Mouse (Mus musculus) fat pad, adult 2 months (tissue): ENCODE results near the gene Rarb.

Experiments
- DNase-seq: peaks from one replicate; pipeline ENCODE4 v3.0.0-alpha.2; 2011; ENCODE audit warnings: low read depth, low spot score; ENCODE audit errors: extremely low read depth

The Rarb gene

DNA sequence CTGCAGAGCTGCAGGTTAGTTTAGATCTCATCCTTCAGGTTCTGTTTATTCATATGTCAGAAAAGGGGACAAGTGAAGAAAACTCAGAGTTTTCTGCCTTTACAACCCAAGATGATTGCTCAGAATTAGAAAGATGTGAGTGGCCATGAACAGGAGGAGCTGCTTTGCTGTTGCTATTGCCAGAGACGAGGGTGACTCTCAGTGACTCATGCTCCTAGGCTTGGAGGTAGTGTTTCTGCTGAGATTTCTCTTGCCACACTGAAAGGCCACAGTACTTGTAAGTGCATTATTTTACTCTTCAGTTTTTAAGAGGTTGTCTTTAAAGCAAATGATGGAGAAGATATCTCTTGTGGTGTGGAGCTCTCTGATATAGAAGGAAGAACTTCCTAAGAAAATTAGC is 277.3 kb downstream of the Rarb start:
- DNase-seq = no peak

DNA sequence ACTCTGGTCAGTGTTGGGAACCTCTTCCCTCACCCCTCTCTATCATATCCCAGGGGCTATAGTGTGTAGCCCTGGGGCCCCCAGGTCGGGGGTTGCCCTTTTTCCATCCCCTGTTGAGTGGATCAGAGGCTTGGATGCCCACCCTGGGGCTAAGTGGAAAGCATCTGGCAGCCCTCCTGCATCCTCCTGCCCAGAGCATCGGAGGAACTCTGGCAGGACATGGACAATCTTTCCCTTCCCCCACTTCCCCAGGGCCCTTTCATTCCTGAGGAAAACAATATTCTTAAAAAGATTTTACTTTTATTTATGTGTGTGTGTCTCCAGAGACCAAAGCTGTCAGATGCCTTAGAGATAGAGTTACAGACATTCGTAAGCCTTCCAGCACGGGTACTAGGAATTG is 281.5 kb downstream of the Rarb start:
- no peak for DNase-seq

DNA sequence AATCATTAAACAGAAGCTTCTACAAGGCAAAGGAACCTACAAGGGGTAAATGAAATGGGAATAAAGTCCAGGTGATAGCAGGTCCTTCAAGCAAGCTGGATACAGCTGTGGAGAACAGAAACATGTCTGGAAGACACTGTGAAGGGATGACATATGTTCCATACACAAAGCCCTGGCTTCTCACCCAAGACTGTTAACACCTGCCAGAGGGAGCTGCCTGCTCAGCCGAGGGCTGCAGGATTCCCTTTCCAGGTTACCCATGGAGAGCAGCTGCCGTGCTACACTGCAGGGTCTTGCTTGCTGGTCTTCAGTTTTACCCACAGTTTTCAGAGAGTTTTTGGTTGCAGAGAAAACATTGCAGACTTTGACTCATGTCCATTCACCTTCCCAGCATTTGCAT is 290.3 kb downstream of the Rarb start:
- DNase-seq = no peak

DNA sequence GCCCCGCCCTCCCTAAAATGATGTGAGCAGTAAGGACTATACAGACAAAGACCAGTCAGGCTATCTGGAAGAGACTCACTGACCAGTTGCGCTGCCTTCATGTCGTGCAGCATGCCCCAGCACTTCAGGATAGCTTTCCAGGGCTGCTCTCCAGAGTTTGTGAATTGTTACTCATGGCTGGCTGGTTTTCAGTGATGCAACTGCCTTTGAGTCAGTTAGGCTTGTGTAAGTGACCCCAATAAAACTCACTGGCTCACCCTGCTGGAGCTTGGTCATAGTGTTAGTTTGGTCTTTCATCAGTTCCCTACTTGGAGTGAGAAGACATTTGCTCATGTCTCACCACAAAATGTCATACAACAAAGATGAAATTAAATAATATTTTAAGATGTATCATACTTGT is 292.8 kb downstream of the Rarb start:
- peak; percentile 55 for DNase-seq

DNA sequence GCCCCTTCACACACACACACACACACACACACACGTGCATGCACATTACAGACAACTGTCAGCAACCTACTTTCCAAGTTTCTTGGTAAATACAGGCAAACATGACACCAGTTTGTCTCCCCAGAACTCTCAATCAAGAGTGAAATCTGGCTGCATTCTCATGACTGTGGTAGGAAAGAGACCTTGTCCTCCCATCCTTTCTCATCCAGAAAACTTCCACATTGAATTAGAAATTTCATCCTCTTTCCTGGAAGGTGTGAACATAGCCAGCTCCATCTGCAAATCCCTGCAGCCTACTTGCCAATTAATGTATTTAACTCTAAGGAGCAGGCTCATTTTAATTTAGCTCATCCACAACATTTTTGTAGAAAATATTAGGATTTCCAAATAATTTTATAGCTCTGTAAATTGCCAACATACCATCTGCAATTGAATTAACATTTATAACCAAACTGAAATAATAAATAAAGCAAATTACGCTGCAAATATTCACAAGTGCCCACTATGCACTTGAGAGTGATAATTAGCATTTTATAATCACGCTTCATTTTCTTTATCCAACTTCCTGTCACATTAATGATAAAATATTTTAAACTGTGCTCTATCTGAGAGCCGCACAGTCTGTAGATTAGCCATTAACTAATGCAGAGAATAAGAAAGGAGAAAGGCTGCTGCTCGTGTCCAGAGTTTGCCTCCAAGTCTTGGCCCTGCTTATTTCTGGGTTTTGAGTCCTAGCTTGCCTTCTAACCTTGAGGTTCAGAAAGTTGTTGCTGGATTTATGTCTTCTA is 293.6 kb downstream of the Rarb start:
- DNase-seq = no peak

DNA sequence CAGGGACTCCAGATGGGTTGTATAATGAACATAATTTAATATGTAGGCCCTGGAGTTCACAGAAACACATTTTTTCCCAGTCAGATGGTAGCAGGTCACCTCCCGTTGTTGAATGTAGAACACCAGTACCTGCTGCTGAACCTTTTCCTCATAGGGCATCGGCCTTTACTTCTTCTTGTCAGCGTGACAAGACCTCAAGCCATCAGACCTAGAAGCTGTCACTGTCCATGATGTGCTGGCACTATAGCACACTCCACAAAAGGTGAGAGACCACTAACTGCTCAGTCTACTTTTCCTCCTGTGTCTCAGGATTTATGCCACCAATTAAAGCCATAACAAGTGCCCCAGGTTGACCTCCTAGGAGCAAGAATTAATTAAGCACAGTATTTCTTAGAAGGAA is 296.1 kb downstream of the Rarb start:
- no peak for DNase-seq

DNA sequence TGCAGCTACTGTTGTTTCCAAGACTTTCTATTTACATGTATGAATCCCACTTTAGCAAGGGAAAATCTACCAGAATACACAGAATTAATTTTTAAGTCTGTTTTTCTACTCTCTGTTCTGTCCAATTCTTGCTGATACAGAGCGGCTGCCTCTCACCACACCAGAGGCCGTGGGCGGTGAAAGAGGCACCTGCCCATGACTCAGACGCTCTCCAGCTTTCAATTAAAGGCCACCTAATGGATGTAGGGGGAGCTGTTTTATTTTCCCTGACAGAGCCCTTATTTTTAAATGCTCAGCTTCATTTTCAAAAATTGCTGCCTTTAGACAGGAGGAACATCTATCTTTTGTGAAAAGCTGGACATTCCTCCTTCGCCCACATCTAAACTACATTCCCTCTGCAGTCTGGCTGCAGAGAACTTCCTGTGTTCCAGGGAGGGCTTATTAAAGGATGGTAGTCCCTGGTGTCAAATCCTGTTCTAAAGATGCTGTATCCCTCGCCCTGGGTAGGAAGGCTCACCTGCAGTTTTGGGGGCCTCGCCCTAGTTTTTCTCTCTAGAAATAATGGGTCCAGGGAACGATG is 299.3 kb downstream of the Rarb start:
- no peak for DNase-seq

DNA sequence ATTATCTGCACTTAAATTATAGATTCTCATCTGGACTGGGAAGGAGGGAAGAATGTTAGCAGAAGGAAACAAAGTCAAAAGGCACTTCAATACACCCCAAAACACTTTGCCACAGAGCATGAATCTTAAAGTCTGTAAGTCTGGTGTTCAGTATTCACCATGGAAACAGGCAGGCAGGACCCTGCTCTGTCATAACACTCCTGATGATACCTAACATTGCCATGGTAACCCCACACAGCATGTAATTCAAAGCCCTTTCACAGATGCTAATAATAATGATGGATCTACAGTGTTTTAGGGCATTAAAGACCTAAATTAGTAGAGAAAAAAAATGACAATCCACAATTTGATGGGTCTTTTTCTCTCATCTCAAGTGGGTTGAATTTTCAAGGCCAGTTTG is 301.0 kb downstream of the Rarb start:
- no peak for DNase-seq

DNA sequence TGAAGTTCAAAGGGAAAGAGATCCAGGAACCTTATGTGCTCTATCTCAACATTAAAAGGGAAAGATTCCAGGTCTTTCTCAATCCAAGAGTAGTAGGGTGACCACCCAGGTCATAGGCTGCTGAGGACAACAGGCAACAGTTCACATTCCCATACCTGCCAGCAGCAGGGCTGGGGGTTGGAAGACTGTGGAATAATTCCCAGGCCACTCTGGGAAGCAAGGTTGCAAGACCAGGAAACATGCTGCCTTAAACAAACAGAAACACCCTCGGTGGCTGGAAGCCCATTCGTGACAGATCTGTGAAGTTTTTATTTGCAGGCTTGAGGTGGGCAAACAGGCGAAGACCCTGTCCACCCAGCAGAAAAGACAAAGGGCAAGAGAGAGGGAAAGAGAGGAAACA is 303.2 kb downstream of the Rarb start:
- DNase-seq = no peak

DNA sequence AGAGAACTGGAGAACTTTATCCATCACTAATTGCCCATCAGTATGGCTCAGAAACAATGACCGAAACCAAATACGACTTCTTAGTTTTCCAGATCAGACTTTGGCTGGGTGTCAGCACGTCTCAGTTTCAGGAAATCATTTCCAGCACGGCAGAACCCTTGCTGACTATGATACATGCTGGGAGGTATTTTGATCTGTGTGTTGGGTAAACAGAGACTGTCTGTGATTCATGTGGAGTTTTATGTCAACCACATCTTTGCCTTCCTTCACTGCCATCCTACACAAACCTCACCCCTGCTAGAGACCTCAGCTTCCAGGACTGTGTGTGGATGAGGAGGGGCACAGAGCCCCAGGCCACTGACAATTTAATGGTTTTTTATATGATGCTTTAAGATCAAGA is 308.4 kb downstream of the Rarb start:
- DNase-seq = no peak

DNA sequence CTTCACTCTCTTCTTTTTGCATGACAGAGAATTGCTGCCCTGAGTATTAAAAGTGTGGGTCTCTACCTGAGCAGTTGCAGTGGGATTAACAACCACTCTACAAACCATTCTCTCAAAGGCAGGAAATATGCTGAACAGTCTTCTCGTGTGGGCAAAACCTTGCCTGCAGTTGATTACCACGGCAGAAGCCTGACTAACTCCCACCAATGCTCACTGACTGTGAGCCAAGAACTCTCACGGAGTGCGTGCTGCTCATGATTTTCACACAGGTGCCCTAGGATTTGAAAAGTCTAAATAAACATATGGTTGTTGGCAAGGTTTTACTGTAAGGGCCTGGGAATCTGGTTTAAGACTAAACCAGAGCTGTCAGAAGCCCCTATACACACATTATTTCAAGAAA is 309.1 kb downstream of the Rarb start:
- no peak for DNase-seq

DNA sequence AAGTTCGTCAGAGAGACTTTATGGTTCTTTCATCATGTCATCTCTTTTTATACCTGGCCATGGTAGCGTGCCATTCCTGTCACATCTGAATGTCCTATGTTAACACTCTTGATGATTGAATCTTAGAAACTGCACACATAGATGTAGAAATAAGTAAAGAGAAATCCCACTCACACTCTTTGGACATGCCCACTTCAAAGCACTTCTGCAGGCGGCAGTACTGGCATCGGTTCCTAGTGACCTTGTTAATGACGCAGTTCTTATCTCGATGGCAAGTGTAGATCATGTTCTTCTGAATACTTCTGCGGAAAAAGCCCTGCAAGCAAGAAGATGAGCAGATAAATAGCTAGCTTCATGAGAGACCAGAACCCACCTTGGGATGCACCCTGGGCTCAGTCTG is 310.2 kb downstream of the Rarb start:
- DNase-seq = no peak

DNA sequence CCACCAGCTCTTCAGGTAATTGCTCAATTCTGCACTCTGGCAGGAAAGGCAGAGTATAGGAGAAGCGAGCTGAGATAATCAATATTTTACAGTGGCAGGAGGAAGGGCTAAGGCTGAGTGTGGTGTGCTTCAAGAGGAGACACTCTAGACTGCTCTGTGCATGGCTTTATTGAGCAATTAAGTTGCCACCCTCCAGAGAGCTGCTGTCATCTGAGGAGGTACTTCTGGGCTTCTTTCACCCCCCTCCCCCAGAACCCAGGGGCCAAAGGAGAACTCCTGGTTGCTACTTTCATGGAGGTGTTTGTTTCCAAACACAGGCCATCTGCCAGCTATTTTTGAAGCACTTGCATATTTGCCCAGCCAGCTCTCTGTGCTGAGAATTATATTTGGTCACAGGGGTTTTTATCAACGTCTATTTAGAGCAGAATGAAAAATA is 321.7 kb downstream of the Rarb start:
- no peak for DNase-seq

DNA sequence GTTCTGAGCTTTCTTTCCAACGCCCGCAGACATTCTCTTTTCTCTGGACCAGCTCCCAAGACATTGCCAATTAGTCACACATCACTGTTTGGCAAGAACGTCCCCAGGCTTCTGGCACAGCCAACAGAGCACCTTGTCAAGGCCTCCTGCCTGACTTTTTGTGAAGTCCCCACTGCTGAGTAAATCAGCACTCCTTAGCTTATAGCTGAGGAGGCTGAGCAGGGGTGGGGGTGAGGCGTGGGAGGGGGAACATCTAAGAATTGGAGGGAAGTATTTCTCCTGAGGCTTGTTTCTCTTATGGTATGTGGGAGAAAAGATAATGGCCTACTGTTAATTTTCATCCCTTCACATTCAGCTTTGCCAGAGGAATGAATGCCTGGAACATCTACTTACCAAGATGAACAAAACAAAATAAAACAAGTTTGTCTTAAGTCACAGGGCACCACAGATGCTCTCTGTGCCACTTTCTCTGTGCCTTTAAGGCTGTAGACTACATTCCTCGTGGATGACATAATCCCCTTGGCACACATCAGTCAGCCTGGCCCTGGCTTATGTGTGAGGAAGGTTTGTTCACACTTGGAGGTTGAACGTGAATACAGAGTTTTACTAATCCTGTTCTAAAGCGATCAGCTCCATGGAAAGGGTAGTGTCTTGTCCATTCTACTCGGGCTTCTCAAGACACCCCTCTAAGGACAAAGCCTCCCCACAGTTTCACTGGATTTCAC is 335.1 kb downstream of the Rarb start:
- peak; percentile 91 for DNase-seq

DNA sequence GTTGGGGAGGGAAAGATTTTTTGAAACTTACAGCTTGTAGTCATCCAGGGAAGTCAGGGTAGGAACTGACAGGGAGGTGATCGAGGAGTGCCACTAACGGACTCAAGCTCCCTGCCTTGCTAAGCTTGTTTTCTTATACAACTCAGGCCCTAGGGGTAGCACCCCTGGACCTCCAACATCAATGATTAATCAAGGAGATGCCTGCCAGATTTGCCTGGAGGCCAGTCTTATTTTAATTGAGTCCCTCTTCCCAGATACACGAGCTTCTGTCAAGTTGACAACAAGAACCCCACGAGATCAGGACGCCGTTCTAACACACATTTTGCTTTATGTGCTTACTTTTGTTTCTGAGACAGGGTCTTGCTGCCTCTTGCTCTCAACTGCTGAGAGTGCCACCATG is 338.3 kb downstream of the Rarb start:
- no peak for DNase-seq

DNA sequence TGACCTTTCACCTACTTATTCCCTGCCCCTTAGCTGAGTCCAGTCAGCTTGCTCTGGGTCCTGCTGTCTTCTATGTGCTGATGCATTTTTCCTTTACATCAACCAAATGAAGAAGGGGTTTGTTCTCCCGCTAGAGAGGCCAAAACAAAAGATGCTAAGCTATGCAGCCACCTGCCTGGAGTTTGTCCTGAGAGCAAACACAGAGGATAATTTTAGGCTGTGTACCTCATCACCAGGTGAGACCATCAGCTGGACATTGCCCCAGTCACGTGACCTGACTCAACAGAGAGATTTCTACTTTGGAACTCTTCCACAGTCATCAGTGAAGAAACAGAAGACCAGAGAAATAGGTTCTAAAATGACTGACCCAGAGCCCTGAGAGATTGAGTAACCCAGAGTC is 339.4 kb downstream of the Rarb start:
- no peak for DNase-seq

DNA sequence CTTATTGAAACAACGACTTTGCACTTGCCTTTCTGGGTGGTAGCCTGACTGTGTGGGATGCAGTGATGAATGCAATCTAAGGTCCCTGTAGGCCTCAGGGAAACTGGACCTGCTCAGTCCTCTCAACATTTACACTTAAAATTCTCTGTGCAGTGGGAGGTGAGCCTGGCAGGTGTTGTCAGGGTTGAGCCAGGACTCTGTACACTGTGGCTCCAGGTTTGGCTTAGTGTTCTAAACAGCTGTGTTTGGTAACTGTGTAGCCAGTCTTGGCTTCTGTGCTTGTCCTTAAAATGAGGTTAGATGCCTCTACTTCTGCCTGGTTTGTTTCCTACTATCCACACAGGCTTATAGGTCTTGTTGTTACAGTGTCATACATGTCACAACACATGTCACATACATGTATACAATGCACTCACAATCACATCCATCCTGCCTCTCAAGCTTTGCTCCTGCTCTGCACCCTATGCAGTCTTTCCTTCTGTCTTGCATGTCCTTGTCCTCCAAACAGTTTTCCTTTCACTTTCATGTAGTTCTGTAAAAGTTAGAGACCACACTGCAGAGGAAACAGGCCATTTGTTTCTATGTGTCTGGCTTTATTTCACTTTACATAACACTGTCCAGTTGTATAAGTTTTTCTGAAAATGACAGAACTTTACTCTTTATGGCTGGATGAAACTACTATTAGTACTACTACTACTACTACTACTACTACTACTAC is 340.2 kb downstream of the Rarb start:
- peak; percentile 69 for DNase-seq

DNA sequence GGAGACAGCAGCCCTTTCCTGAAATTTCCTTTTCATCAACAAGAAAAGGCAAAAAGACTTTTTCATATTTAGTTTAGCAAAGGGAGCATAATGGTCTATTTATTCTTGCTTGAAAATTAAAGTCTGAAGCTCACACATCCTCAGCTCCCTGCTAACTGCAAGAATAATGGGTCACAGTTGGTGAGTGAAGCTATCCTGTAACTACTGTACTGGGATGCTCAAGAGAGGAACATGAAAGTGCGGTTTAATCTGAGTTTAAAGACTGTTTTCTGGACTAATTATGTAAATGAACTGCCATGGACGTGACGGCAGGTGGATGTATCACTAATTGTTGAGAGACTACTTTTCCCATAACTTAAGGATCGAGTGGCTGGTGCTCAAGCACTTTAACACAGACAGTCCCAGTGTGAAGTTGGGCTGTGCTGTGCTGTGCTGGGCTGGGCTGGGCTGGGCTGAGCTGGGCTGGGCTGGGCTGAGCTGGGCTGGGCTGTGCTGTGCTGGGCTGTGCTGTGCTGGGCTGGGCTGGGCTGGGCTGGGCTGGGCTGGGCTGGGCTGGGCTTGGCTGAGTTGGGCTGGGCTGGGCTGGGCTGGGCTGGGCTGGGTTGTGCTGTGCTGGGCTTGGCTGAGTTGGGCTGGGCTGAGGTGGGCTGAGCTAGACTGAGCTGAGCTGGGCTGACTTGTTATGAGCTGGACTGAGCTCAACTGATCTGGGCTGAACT is 370.5 kb downstream of the Rarb start:
- no peak for DNase-seq

DNA sequence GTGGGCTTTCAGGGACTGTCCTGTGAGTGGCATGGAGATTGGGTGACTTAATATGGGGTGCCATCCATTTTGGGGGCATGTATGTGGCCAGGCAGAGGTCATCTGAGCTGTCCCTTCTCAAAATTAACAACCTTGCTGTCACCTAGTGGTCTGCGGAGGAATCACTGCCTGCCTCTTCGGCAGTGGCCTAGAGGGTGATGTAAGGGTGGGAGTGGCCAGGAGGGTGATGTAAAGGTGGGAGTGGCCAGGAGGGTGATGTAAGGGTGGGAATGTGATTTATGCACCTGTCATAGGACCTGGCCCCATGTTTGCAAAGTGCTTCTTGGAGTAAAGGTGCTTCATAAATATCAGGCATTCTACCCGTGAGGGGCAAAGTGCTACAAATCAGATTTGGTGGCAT is 371.4 kb downstream of the Rarb start:
- no peak for DNase-seq

DNA sequence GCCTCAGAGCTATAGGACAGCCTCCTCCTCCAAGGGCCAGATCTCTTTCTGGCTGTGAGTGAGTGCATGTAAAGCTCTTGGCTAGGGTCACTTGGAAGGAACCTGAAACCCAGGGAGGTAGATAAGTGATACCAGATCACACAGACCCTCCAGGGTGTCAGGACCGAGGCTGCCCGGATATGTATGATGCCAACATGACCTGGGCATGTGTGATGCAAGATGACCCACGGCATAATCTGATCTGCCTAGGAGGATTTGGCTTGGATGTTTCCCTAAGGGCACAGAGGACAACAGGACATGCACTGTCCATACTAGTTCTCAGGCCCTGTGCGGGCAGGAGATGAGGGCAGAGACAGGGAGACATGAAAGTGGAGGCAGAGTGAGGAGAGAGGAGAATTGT is 374.1 kb downstream of the Rarb start:
- DNase-seq = no peak
